Mouse (Mus musculus) MEL (cell line): ENCODE data around the gene Ctnnd2. TPM values are rescaled to one million over a fixed set of nuclear protein-coding genes. Genes with fewer than 3 reads are reported as not detected.

Experiments used
- DNase-seq: peaks from one replicate; pipeline ENCODE4 v3.0.0; 2011; ENCODE audit warnings: low read depth, low spot score
- H3K27ac ChIP-seq: 2 replicates; pipeline ENCODE4 v1.5.1; 2012; ENCODE audit warnings: low read depth, mild to moderate bottlenecking, control low read depth, low read length, moderate library complexity; ENCODE audit not compliant: control insufficient read depth
- H3K27me3 ChIP-seq, 2 experiments: fragments of 150-350 bp in 1 of 2; sonication (generic) in 1 of 2; 2 replicates each; pipeline ENCODE4 v1.6.1; 2012; ENCODE audit warnings: low read length in 2 of 2, mild to moderate bottlenecking in 2 of 2, improper control_type of control experiment in 1 of 2, moderate library complexity in 1 of 2; ENCODE audit not compliant: insufficient read depth in 2 of 2, control insufficient read depth in 1 of 2
- H3K36me3 ChIP-seq, 2 experiments: 2 replicates each; pipeline ENCODE4 v1.6.1; 2012 to 2014; ENCODE audit warnings: low read length in 2 of 2, improper control_type of control experiment in 1 of 2, inconsistent platforms in 1 of 2, mild to moderate bottlenecking in 1 of 2; ENCODE audit not compliant: insufficient read depth in 2 of 2, control insufficient read depth in 1 of 2
- H3K4me1 ChIP-seq, 2 experiments: fragments of 150-350 bp in 1 of 2; sonication (generic) in 1 of 2; 2 replicates each; pipeline ENCODE4 v1.6.1; 2012; ENCODE audit warnings: low read length in 2 of 2, improper control_type of control experiment in 1 of 2, mild to moderate bottlenecking in 1 of 2; ENCODE audit not compliant: insufficient read depth in 2 of 2, control insufficient read depth in 1 of 2
- H3K4me3 ChIP-seq, 2 experiments: fragments of 150-350 bp in 1 of 2; sonication (generic) in 1 of 2; 2 replicates each; pipeline ENCODE4 v1.5.1; 2012; ENCODE audit warnings: low read depth in 2 of 2, low read length in 2 of 2, mild to moderate bottlenecking in 2 of 2, moderate library complexity in 2 of 2, control low read depth in 1 of 2, improper control_type of control experiment in 1 of 2; ENCODE audit not compliant: control insufficient read depth in 1 of 2, insufficient read depth in 1 of 2
- H3K79me2 ChIP-seq: 2 replicates; pipeline ENCODE4 v1.6.1; 2012; ENCODE audit warnings: mild to moderate bottlenecking, low read length, moderate library complexity; ENCODE audit not compliant: control insufficient read depth, poor library complexity, insufficient read depth
- H3K9ac ChIP-seq: 2 replicates; pipeline ENCODE4 v1.6.1; 2012; ENCODE audit warnings: low read depth, mild to moderate bottlenecking, control low read depth, low read length, moderate library complexity; ENCODE audit not compliant: control insufficient read depth, poor library complexity, severe bottlenecking
- H3K9me3 ChIP-seq: fragments of 150-350 bp; sonication (generic); replicated peaks from 2 replicates; pipeline ENCODE4 v1.6.1; 2012; ENCODE audit warnings: mild to moderate bottlenecking, low read length, improper control_type of control experiment, moderate library complexity; ENCODE audit not compliant: insufficient read depth
- CHD1 ChIP-seq: IDR thresholded peaks from 2 replicates; pipeline ENCODE4 v1.6.1; 2012; ENCODE audit warnings: low read depth, mild to moderate bottlenecking, inconsistent platforms, low read length, improper control_type of control experiment
- CTCF ChIP-seq, 3 experiments: IDR thresholded peaks in 2 of 3; conservative IDR thresholded peaks in 1 of 3; 2 replicates each; pipeline ENCODE4 v1.5.1; 2011 to 2012; ENCODE audit warnings: low read length in 3 of 3, low read depth in 2 of 3, mild to moderate bottlenecking in 2 of 3, improper control_type of control experiment in 1 of 3, inconsistent platforms in 1 of 3, mixed read lengths in 1 of 3, moderate library complexity in 1 of 3; ENCODE audit not compliant: control insufficient read depth in 1 of 3, insufficient read depth in 1 of 3, poor library complexity in 1 of 3, severe bottlenecking in 1 of 3
- E2F4 ChIP-seq: IDR thresholded peaks from 2 replicates; pipeline ENCODE4 v1.6.1; 2011; ENCODE audit warnings: low read depth, low read length, improper control_type of control experiment, borderline replicate concordance
- EP300 ChIP-seq, 2 experiments: IDR thresholded peaks; 2 replicates each; pipeline ENCODE4 v1.6.1; 2011; ENCODE audit warnings: improper control_type of control experiment in 2 of 2, low read length in 2 of 2, low read depth in 1 of 2, mild to moderate bottlenecking in 1 of 2
- ETS1 ChIP-seq: IDR thresholded peaks from 2 replicates; pipeline ENCODE4 v1.6.1; 2012; ENCODE audit warnings: low read depth, mild to moderate bottlenecking, inconsistent platforms, low read length, improper control_type of control experiment, moderate library complexity
- GABPA ChIP-seq: IDR thresholded peaks from 2 replicates; pipeline ENCODE4 v1.6.1; 2012; ENCODE audit warnings: low read depth, mild to moderate bottlenecking, inconsistent platforms, low read length, improper control_type of control experiment, moderate library complexity
- HCFC1 ChIP-seq: IDR thresholded peaks from 2 replicates; pipeline ENCODE4 v1.6.1; 2012; ENCODE audit warnings: low read depth, mild to moderate bottlenecking, inconsistent platforms, low read length, improper control_type of control experiment, moderate library complexity
- JUND ChIP-seq: IDR thresholded peaks from 2 replicates; pipeline ENCODE4 v1.6.1; 2011; ENCODE audit warnings: low read depth, mild to moderate bottlenecking, improper control_type of control experiment, low read length
- KAT2A ChIP-seq: conservative IDR thresholded peaks from 2 replicates; pipeline ENCODE4 v1.6.1; 2012; ENCODE audit warnings: low read depth, low read length, improper control_type of control experiment, inconsistent platforms
- MAFK ChIP-seq: IDR thresholded peaks from 2 replicates; pipeline ENCODE4 v1.6.1; 2011; ENCODE audit warnings: low read depth, mild to moderate bottlenecking, low read length, improper control_type of control experiment, borderline replicate concordance
- MAZ ChIP-seq: IDR thresholded peaks from 2 replicates; pipeline ENCODE4 v1.6.1; 2012; ENCODE audit warnings: low read depth, mild to moderate bottlenecking, inconsistent platforms, low read length, improper control_type of control experiment
- MEF2A ChIP-seq: IDR thresholded peaks from 2 replicates; pipeline ENCODE4 v1.6.1; 2014; ENCODE audit warnings: low read depth, mild to moderate bottlenecking, inconsistent platforms, low read length, improper control_type of control experiment; ENCODE audit not compliant: poor library complexity, insufficient replicate concordance, severe bottlenecking; ENCODE audit errors: extremely low read depth
- MXI1 ChIP-seq: IDR thresholded peaks from 2 replicates; pipeline ENCODE4 v1.6.1; 2011; ENCODE audit warnings: mild to moderate bottlenecking, low read depth, low read length, improper control_type of control experiment
- MYC ChIP-seq: IDR thresholded peaks from 2 replicates; pipeline ENCODE4 v1.6.1; 2011; ENCODE audit warnings: low read depth, mild to moderate bottlenecking, low read length, improper control_type of control experiment, moderate library complexity
- NELFE ChIP-seq: IDR thresholded peaks from 2 replicates; pipeline ENCODE4 v1.6.1; 2011; ENCODE audit warnings: low read depth, low read length, improper control_type of control experiment
- NRF1 ChIP-seq: IDR thresholded peaks from 2 replicates; pipeline ENCODE4 v1.6.1; 2014; ENCODE audit warnings: low read depth, mild to moderate bottlenecking, inconsistent platforms, low read length, improper control_type of control experiment, moderate library complexity; ENCODE audit not compliant: poor library complexity, insufficient read depth, severe bottlenecking
- POLR2A ChIP-seq, 2 experiments: IDR thresholded peaks; 2 replicates each; pipeline ENCODE4 v1.6.1; 2011 to 2012; ENCODE audit warnings: low read length in 2 of 2, mild to moderate bottlenecking in 2 of 2, control low read depth in 1 of 2, improper control_type of control experiment in 1 of 2, low read depth in 1 of 2, moderate library complexity in 1 of 2; ENCODE audit not compliant: control insufficient read depth in 1 of 2, insufficient read depth in 1 of 2, poor library complexity in 1 of 2
- POLR2AphosphoS2 ChIP-seq: IDR thresholded peaks from 2 replicates; pipeline ENCODE4 v1.6.1; 2011; ENCODE audit warnings: low read length, improper control_type of control experiment
- POLR2AphosphoS5 ChIP-seq: IDR thresholded peaks from 2 replicates; pipeline ENCODE4 v1.6.1; 2012; ENCODE audit warnings: low read depth, borderline replicate concordance, mild to moderate bottlenecking, inconsistent platforms, low read length, moderate library complexity, mixed read lengths
- RAD21 ChIP-seq: IDR thresholded peaks from 2 replicates; pipeline ENCODE4 v1.6.1; 2011; ENCODE audit warnings: mild to moderate bottlenecking, low read depth, low read length, improper control_type of control experiment
- RCOR1 ChIP-seq: IDR thresholded peaks from 2 replicates; pipeline ENCODE4 v1.6.1; 2012; ENCODE audit warnings: low read depth, mild to moderate bottlenecking, inconsistent platforms, low read length, improper control_type of control experiment
- SIN3A ChIP-seq: IDR thresholded peaks from 2 replicates; pipeline ENCODE4 v1.6.1; 2012; ENCODE audit warnings: low read length, improper control_type of control experiment, inconsistent platforms
- SMC3 ChIP-seq: IDR thresholded peaks from 2 replicates; pipeline ENCODE4 v1.6.1; 2011; ENCODE audit warnings: low read depth, low read length, improper control_type of control experiment
- TAL1 ChIP-seq: IDR thresholded peaks from 2 replicates; pipeline ENCODE4 v1.6.1; 2012; ENCODE audit warnings: mild to moderate bottlenecking, inconsistent platforms, low read length, moderate library complexity, mixed read lengths
- TCF12 ChIP-seq: IDR thresholded peaks from 2 replicates; pipeline ENCODE4 v1.6.1; 2014; ENCODE audit warnings: low read depth, mild to moderate bottlenecking, inconsistent platforms, low read length, improper control_type of control experiment, moderate library complexity
- UBTF ChIP-seq: IDR thresholded peaks from 2 replicates; pipeline ENCODE4 v1.6.1; 2012; ENCODE audit warnings: low read depth, mild to moderate bottlenecking, inconsistent platforms, low read length, improper control_type of control experiment, moderate library complexity, borderline replicate concordance; ENCODE audit not compliant: insufficient read depth
- ZC3H11A ChIP-seq: IDR thresholded peaks from 2 replicates; pipeline ENCODE4 v1.6.1; 2012; ENCODE audit warnings: low read depth, mild to moderate bottlenecking, inconsistent platforms, low read length, improper control_type of control experiment
- ZKSCAN1 ChIP-seq: IDR thresholded peaks from 2 replicates; pipeline ENCODE4 v1.6.1; 2012; ENCODE audit warnings: low read depth, mild to moderate bottlenecking, inconsistent platforms, low read length, improper control_type of control experiment, moderate library complexity
- polyA plus RNA-seq, 2 experiments: library from polyadenylated mRNA; stranded (reverse) in 1 of 2; unstranded in 1 of 2; fragments of >175 nt in 1 of 2; fragments of >200 nt in 1 of 2; gene quantifications; 2 replicates each; pipeline versions ENCODE4 v1.2.1 to v1.2.4; 2012; ENCODE audit warnings: low replicate concordance in 2 of 2, low read depth in 1 of 2; ENCODE audit not compliant: insufficient read length in 2 of 2, insufficient read depth in 1 of 2, missing spikeins in 1 of 2
- total RNA-seq: library from RNA; depleted of rRNA; stranded (reverse); fragments of 300-350 nt; gene quantifications from 2 replicates; pipeline ENCODE4 v1.2.3, GENCODE M21; 2012

Gene Ctnnd2
- total and polyA plus RNA-seq, 3 experiments, result 0.03 TPM; not detected in 2

DNA sequence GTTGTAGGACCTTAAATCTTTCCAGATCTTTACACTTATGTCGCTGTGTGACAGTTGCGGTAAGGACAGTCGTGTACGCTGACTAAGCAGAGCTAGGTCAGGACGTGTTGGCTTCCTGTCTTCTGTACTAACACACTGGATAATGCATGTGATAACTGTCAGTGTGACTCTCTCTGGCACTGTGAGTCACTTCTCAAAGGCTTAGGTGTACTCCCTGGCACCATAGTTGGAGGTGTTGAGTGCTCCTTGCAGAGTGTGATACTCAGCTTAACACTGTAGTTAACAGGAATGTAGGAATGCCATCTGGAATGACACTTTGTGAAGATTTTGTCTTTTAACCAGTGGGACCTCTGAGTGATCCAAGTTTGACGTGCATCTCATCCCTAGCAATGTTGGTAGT lies 418.5 kb downstream of the Ctnnd2 start:
- DNase-seq, result no peak
- H3K27ac ChIP-seq, result no peak overlapping the region
- no peaks in the 10 kb centered on the region for H3K27me3 ChIP-seq
- no peaks in the 10 kb centered on the region for H3K79me2 ChIP-seq
- TF ChIP-seq ZKSCAN1 (no peak), SMC3 (no peak), CHD1 (no peak), TAL1 (no peak), HCFC1 (no peak), GABPA (no peak), RCOR1 (no peak), RAD21 (no peak), JUND (no peak), POLR2AphosphoS5 (no peak), MEF2A (no peak), MXI1 (no peak), MAZ (no peak), E2F4 (no peak), POLR2AphosphoS2 (no peak), NELFE (no peak), ZC3H11A (no peak), MYC (no peak), UBTF (no peak), POLR2A (IDR thresholded peaks at IDR 0.05; ENCODE audit: control insufficient read depth in 1 of 2, insufficient read depth in 1 of 2, low read depth in 1 of 2, low read length in 2 of 2, poor library complexity in 1 of 2) (no peak)
- TF ChIP-seq, all 39 proteins: peak for 0
- Histone ChIP-seq H3K9me3 (no peaks in the 10 kb centered on the region), H3K9ac (no peak overlapping the region), H3K4me3 (no peak overlapping the region), H3K36me3 (no peaks in the 10 kb centered on the region), H3K4me1 (no peaks in the 10 kb centered on the region)

DNA sequence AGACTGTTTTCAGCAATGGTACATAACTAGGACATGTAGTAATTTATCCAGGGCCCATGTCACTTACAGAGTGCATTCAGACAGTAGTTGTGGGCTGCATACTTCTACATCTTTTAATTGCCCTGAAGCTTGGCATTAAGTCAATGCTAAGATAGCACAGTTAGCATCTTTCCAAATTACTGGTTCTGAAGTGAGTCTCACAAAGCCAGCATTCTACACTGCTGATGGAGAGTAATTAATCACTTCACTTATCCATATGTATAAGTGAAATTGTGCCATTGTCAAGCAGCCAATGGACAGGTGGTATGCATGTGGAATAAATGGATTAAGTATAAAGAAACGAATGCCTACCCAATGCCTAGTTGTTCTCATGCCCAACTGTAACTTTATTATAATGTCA lies 423.1 kb downstream of the Ctnnd2 start:
- no peaks in the 10 kb centered on the region for H3K79me2 ChIP-seq
- no peaks in the 10 kb centered on the region for H3K36me3 ChIP-seq
- no peak overlapping the region for H3K9ac ChIP-seq
- H3K27me3 ChIP-seq, result no peaks in the 10 kb centered on the region
- H3K4me1 ChIP-seq, result no peaks in the 10 kb centered on the region
- H3K4me3 ChIP-seq, result no peak overlapping the region
- H3K9me3 ChIP-seq, result no peaks in the 10 kb centered on the region
- no peak for DNase-seq
- no peak overlapping the region for H3K27ac ChIP-seq
- TF ChIP-seq ZKSCAN1 (no peak), TCF12 (no peak), SIN3A (no peak), CTCF (IDR thresholded peaks at IDR 0.05 in 2 of 3, conservative IDR thresholded peaks at IDR 0.05 in 1 of 3; ENCODE audit: control insufficient read depth in 1 of 3, insufficient read depth in 1 of 3, low read depth in 2 of 3, low read length in 3 of 3, poor library complexity in 1 of 3, severe bottlenecking in 1 of 3) (no peak), KAT2A (no peak), MAFK (no peak), POLR2AphosphoS5 (no peak), ZC3H11A (no peak), ETS1 (no peak), EP300 (IDR thresholded peaks at IDR 0.05; ENCODE audit: low read depth in 1 of 2, low read length in 2 of 2) (no peak), NRF1 (no peak)
